Mouse (Mus musculus) brain, embryonic 14.5 days (tissue): ENCODE measurements around the gene Sgtb.

Experiments used
- CTCF ChIP-seq: fragments of 200-500 bp; IDR thresholded peaks from 2 replicates; pipeline ENCODE4 v1.5.1; 2012; ENCODE audit warnings: inconsistent platforms, mild to moderate bottlenecking, moderate library complexity, borderline replicate concordance; ENCODE audit not compliant: insufficient read depth, insufficient read length; ENCODE audit errors: extremely low read depth
- POLR2A ChIP-seq: fragments of 200-500 bp; IDR thresholded peaks from 2 replicates; pipeline ENCODE4 v1.6.1; 2012; ENCODE audit warnings: mild to moderate bottlenecking, inconsistent platforms, borderline replicate concordance; ENCODE audit not compliant: poor library complexity, insufficient read depth, insufficient read length, severe bottlenecking; ENCODE audit errors: extremely low read depth

DNA sequence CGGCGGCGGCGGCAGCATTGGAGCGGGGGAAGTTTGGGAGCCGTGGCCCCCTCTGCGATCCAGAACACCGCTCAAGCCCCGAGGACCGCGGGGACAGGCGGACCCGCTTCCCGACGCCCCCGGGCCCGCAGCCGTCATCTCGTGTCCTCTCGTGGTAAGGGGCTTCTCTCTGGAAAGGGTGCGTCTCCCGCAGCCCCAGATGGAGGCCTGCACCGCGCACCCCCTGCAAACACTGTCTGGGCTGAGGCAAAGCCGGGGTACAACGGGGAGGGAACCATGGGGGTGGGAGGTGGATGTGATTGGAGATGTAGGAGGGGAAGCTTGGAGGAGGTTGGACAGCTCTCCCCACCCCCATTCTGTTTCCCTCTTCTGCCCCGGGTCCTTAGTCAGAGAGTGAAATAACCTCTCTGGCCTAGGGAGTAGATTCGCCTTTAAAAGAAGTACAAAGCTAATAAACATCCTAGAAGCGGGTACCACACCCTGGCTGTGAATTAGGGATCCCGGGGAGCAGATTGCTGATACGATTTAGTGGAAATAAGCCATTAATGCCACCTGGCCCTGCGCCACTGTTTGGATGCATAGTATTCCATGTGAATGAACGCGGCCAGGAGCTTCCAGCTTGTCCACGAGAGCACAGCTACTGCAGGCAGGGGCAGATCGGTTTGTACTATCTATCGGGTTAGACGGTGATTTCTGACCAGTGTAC is 428 bp downstream of the Sgtb start:
- no peak for TF ChIP-seq CTCF
- TF ChIP-seq POLR2A, result no peak; the same call in 1 of the 2 replicates
